Mouse (Mus musculus) C2C12 (cell line): ENCODE measurements around the gene Foxp1. TPM values are rescaled to one million over a fixed set of nuclear protein-coding genes. Genes with fewer than 3 reads are reported as not detected.
A peak's percentile ranks its signal among the peaks of the same experiment; 100 is the strongest.

Experiments used
- H3K27me3 ChIP-seq: one replicate; pipeline ENCODE4 v1.6.1; 2011; ENCODE audit not compliant: control insufficient read depth, insufficient read depth, insufficient read length
- H3K36me3 ChIP-seq: one replicate; pipeline ENCODE4 v1.6.1; 2011; ENCODE audit not compliant: control insufficient read depth, insufficient read depth
- H3K4me3 ChIP-seq: one replicate; pipeline ENCODE4 v1.5.1; 2011; ENCODE audit warnings: mild to moderate bottlenecking, control low read depth; ENCODE audit not compliant: poor library complexity, insufficient read depth, severe bottlenecking
- H3K79me2 ChIP-seq: one replicate; pipeline ENCODE4 v1.6.1; 2011; ENCODE audit not compliant: control insufficient read depth, insufficient read depth
- H3K79me3 ChIP-seq: one replicate; pipeline ENCODE4 v1.6.1; 2011; ENCODE audit warnings: low read depth, control low read depth
- H3ac ChIP-seq: one replicate; pipeline ENCODE3; 2011; ENCODE audit warnings: low read depth; ENCODE audit not compliant: control insufficient read depth, insufficient read length
- CEBPB ChIP-seq: IDR thresholded peaks from one replicate; pipeline ENCODE4 v1.6.1; 2011; ENCODE audit warnings: low read depth, mild to moderate bottlenecking, control low read depth, moderate library complexity
- CTCF ChIP-seq: IDR thresholded peaks from one replicate; pipeline ENCODE4 v1.5.1; 2011; ENCODE audit not compliant: control insufficient read depth, insufficient read depth, insufficient read length
- FOSL1 ChIP-seq: IDR thresholded peaks from one replicate; pipeline ENCODE4 v1.8.0; 2011; ENCODE audit warnings: mild to moderate bottlenecking, low read length; ENCODE audit not compliant: poor library complexity, insufficient read depth, severe bottlenecking
- MAX ChIP-seq: IDR thresholded peaks from one replicate; pipeline ENCODE4 v1.6.1; 2011; ENCODE audit warnings: mild to moderate bottlenecking, control low read depth
- MYOD1 ChIP-seq: IDR thresholded peaks from one replicate; pipeline ENCODE4 v1.6.1; 2011; ENCODE audit warnings: low read depth; ENCODE audit not compliant: control insufficient read depth, insufficient read length
- MYOG ChIP-seq: IDR thresholded peaks from one replicate; pipeline ENCODE4 v1.6.1; 2011; ENCODE audit not compliant: control insufficient read depth, insufficient read length; ENCODE audit errors: extremely low read depth
- USF1 ChIP-seq: IDR thresholded peaks from one replicate; pipeline ENCODE4 v1.6.1; 2011; ENCODE audit warnings: low read depth, mild to moderate bottlenecking, control low read depth, moderate library complexity
- polyA plus RNA-seq: library from polyadenylated mRNA; unstranded; fragments of >200 nt; fragmentation: generic; extraction: Trizol; gene quantifications from one replicate; pipeline ENCODE4 v1.2.1, GENCODE M21; 2012; ENCODE audit warnings: missing spikeins

Gene Foxp1
- polyA plus RNA-seq, 1 experiment = 25.9 TPM

DNA sequence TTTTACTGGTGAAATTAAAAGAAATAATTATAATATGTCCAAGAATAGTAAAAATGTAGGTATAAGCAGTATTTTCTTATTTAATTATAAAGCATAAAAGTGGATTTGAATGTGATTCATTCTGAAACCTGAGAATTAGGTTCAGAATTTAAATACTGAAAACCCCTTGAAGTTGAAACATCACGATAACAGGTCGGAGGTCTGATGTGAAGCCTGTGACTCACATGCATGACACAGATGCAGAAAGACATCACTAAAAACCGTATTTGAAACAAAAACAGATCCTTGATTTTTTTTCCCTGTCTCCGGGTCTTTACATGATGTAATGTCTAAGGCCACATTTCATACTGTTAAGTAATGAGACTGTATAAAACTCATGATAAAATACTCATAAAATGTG is 181.6 kb downstream of the Foxp1 start:
- H3K79me3 ChIP-seq = no peaks in the 10 kb centered on the region
- TF ChIP-seq CTCF = no peak
- TF ChIP-seq FOSL1 = no peak
- TF ChIP-seq MAX = no peak
- no peak for TF ChIP-seq MYOD1
- TF ChIP-seq MYOG = no peak
- no peak for TF ChIP-seq CEBPB
- TF ChIP-seq USF1 = no peak

DNA sequence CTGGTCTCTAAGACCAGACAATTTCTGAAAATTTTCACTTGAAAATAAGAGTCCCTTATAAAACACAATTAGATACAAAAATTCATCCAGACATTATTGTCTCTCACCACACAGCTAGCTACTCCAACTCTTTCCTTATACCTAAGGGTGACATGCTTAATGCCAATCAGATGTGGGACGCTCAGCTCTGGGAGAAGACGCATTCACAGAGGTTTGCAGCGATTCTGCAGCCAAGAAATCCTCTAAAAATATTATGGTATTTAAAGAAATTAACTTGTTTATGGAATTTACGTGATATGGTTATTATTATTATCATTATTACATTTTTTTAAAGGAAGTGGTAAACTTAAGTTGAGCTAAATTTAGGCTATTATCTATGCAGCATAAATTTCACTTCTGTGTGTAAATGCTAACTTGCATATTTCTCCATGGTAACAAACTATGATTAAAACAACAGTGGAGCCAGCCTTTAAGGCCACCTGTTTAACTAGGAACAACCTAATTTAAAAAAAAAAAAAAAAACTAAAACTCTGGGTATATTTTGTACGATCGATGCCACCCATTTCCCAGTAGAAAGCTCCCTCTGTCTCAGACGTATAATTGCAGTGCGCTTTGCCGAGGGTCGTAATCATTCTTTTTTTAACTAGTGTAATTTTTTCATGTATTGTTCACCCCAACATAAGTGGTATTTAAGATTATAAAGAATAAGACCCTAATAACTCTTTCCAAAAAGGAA is 182.4 kb downstream of the Foxp1 start:
- Histone ChIP-seq H3K27me3 (no peaks in the 10 kb centered on the region), H3K4me3 (no peak overlapping the region), H3K79me3 (no peaks in the 10 kb centered on the region), H3ac (no peak overlapping the region), H3K36me3 (no peaks in the 10 kb centered on the region), H3K79me2 (no peaks in the 10 kb centered on the region)
- TF ChIP-seq MAX (no peak), MYOD1 (no peak), USF1 (no peak), FOSL1 (no peak), CTCF (no peak), MYOG (no peak), CEBPB (no peak)

More for the DNA sequence above, 181.6 kb downstream of the Foxp1 start:
- no peak overlapping the region for H3K4me3 ChIP-seq
- no peaks in the 10 kb centered on the region for H3K27me3 ChIP-seq
- H3K79me2 ChIP-seq = no peaks in the 10 kb centered on the region
- H3ac ChIP-seq = no peak overlapping the region
- H3K36me3 ChIP-seq = no peaks in the 10 kb centered on the region

DNA sequence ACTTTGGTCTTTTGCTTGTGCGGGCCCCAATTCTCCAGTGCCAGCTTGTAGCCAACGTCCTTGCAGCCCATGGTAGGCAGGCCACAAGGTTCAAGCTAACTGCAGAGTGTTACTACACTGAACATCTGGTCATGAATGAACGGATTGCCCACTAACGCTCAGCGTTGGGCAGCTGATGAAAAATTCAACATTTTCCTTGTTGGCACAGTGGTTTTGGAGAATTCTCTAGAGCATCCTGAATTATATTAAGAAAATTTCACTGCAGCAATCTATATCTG is 183.2 kb downstream of the Foxp1 start:
- H3K79me3 ChIP-seq = no peaks in the 10 kb centered on the region
- H3K79me2 ChIP-seq = no peaks in the 10 kb centered on the region
- no peaks in the 10 kb centered on the region for H3K27me3 ChIP-seq
- no peak overlapping the region for H3ac ChIP-seq
- H3K36me3 ChIP-seq = no peaks in the 10 kb centered on the region
- H3K4me3 ChIP-seq = peak overlapping the region; percentile 2
- TF ChIP-seq MYOD1 (no peak), MYOG (no peak), CEBPB (no peak), USF1 (no peak)

DNA sequence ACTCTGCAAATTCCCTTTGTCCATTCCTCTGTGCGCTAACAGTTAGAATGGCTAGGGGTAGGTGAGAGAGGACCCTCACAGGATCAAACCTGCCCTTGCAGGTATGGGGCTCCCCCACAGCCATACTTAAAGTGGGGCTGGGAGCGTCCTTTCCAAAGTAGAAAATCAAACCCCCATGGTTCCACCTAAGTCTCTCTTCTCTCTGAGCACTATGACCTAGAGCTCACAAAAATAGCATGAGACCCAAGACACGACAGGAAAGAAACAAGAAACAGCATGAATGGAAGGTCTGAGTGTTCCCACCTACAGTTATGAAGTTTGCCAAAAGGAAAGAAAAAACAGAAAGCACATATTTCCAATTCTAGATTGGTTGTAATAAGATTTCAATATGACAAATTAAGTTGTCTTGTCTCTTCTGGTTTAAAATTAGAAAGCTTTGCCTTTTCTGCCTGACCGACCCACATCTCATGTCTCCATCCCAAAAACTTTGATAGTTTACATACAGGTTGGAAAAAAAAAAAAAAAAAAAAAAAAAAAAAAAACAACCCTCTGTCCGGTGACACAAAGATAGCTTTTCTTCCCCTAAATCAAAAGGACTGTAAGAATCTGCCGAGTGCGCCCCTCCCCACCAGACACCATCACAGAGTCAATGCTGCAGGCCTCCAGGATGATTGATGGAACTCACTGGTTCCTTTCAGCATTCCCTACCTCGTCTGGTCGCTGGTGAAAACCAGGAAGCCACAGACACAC is 183.8 kb downstream of the Foxp1 start:
- Histone ChIP-seq H3K4me3 (peak overlapping the region; percentile 2), H3K79me2 (no peaks in the 10 kb centered on the region), H3K79me3 (no peaks in the 10 kb centered on the region), H3K27me3 (no peaks in the 10 kb centered on the region), H3K36me3 (no peaks in the 10 kb centered on the region), H3ac (no peak overlapping the region)
- TF ChIP-seq CTCF = no peak
- no peak for TF ChIP-seq MYOD1
- TF ChIP-seq MYOG = no peak
- no peak for TF ChIP-seq FOSL1
- TF ChIP-seq USF1 = no peak
- TF ChIP-seq CEBPB = no peak
- no peak for TF ChIP-seq MAX

DNA sequence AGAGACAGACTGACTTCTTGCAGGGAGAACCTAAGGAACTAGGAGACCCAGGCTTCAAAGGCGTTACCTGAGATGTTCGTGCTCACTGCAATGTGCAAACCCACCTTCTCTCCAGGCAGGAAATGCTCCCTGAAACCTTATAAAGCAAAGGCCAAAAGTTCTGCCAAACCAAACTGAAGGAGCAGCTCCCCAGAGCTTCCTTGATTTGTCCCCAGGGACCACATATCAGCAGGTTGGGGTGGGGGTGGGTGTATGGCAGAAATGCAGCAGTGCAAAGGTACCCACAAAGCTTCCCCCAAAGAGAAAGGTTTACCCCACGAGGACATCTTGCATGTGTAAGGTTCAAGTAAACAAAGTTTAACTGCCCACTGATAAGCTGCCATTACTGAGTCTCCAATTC is 184.3 kb downstream of the Foxp1 start:
- no peak overlapping the region for H3ac ChIP-seq
- H3K27me3 ChIP-seq = no peaks in the 10 kb centered on the region
- H3K79me2 ChIP-seq = no peaks in the 10 kb centered on the region
- no peaks in the 10 kb centered on the region for H3K79me3 ChIP-seq
- H3K4me3 ChIP-seq = no peak overlapping the region
- no peak for TF ChIP-seq MAX
- no peak for TF ChIP-seq FOSL1
- TF ChIP-seq USF1 = no peak
- TF ChIP-seq CTCF = no peak
- no peak for TF ChIP-seq CEBPB
- no peak for TF ChIP-seq MYOD1
- H3K36me3 ChIP-seq = no peaks in the 10 kb centered on the region
